Mouse (Mus musculus) MEL-GATA-1-ER (cell line): ENCODE measurements around the gene Eif4a2.

Experiments
- DNase-seq: peaks from one replicate; pipeline ENCODE4 v3.0.0-alpha.2; 2012; ENCODE audit warnings: low read depth; ENCODE audit errors: extremely low read depth

Gene Eif4a2

GRCm38 (mm10) chr16:23103038-23103745 lies 4.1 kb upstream of the Eif4a2 start:
- DNase-seq = no peak

- DNase-seq = no peak
Measured at GRCm38 (mm10) chr16:23103841-23104240, 3.4 kb upstream of the Eif4a2 start.

- DNase-seq = no peak
Measured at GRCm38 (mm10) chr16:23106121-23106520, 1.1 kb upstream of the Eif4a2 start.

GRCm38 (mm10) chr16:23107946-23108759 lies 909 bp downstream of the Eif4a2 start:
- no peak for DNase-seq

- DNase-seq = no peak
Measured at GRCm38 (mm10) chr16:23108943-23109342, 1.7 kb downstream of the Eif4a2 start.

- DNase-seq = no peak
Measured at GRCm38 (mm10) chr16:23109350-23110280, 2.4 kb downstream of the Eif4a2 start.

- no peak for DNase-seq
Measured at GRCm38 (mm10) chr16:23112348-23112747, 5.1 kb downstream of the Eif4a2 start.

GRCm38 (mm10) chr16:23112861-23113435 lies 5.7 kb downstream of the Eif4a2 start:
- no peak for DNase-seq

GRCm38 (mm10) chr16:23113903-23114302 lies 6.7 kb downstream of the Eif4a2 start:
- DNase-seq = no peak

GRCm38 (mm10) chr16:23114339-23115171 lies 7.3 kb downstream of the Eif4a2 start:
- DNase-seq = no peak

- no peak for DNase-seq
Measured at GRCm38 (mm10) chr16:23115486-23115885, 8.2 kb downstream of the Eif4a2 start.

- no peak for DNase-seq
Measured at GRCm38 (mm10) chr16:23117173-23117572, 9.9 kb downstream of the Eif4a2 start.

GRCm38 (mm10) chr16:23122446-23122845 lies 15.2 kb downstream of the Eif4a2 start:
- no peak for DNase-seq

GRCm38 (mm10) chr16:23123104-23123503 lies 15.9 kb downstream of the Eif4a2 start:
- no peak for DNase-seq

GRCm38 (mm10) chr16:23124398-23124797 lies 17.2 kb downstream of the Eif4a2 start:
- DNase-seq = no peak

- no peak for DNase-seq
Measured at GRCm38 (mm10) chr16:23127311-23127672, 20.0 kb downstream of the Eif4a2 start.

GRCm38 (mm10) chr16:23127673-23128375 lies 20.6 kb downstream of the Eif4a2 start, which contains the start of gene Rfc4:
Gene Rfc4, minus strand, starts transcription at chr16:23127737.
- DNase-seq = no peak

GRCm38 (mm10) chr16:23130303-23130702 lies 23.1 kb downstream of the Eif4a2 start:
- DNase-seq = no peak

- DNase-seq = no peak
Measured at GRCm38 (mm10) chr16:23132336-23132735, 25.1 kb downstream of the Eif4a2 start.
